Mouse (Mus musculus) urinary bladder, postnatal 25 days (tissue): ENCODE measurements around the gene Mxi1.

ENCODE experiments used
- DNase-seq: peaks from one replicate; pipeline ENCODE4 v3.0.0; 2022; ENCODE audit warnings: low spot score

The Mxi1 gene

DNA sequence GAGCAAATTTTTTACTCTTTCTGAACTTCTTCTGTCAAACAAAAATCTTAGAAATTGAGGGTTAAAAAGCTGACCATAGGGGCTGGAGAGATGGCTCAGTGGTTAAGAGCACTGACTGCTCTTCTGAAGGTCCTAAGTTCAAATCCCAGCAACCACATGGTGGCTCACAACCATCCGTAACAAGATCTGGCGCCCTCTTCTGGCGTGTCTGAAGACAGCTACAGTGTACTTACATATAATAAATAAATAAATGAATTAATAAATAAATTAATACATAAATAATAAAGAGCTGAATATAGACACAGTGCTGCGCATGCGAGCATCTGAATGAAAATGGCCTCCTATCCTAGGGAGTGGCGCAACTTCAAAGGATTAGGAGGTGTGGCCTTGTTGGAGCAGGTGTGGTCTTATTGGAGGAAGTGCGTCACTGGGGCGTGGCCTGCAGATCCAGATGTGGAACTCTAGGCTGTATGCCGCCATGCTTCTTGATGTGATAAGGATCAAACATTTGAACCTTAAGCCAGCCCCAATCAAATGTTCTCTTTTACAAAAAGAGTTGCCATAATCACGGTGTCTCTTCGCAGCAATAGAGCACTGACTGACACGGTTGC, 12.2 kb downstream of the Mxi1 start:
- DNase-seq, result no peak

GRCm38 (mm10) chr19:53324866-53325265, 14.5 kb downstream of the Mxi1 start:
- DNase-seq, result no peak

DNA sequence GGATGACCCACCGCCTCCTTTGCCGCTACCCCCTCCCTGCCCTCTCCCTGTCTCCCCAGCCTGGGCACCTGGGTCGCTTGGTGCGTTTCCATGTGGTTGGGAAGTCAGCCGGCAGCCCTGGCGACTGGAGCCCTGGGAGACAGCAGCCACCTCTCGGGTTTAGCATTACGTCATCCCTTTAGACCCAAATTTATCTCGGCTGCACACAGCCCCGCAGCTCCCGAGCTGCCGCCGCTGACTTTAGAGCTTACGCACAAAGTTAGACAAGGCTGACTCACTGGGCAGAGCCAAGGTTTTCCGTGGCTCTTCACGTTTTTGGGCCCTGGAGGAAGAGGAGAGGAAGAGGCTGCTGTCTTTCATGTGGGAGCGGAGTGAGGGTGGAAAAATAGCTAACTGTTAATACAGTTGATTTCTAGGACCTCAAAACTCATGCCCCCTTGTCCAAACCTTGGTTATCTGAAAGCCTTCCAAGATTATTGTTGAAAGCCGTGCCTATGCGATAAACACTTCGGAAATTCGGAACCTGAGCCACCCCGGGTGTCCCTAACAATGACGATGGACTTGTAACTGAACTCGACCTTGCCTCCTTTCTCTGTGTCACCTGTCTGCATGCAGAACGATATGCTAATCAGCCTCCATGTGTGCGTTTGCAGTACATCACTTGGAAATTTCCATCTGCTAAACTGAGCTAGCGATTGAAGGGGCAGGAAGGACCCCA, 15.4 kb downstream of the Mxi1 start:
- no peak for DNase-seq

DNA sequence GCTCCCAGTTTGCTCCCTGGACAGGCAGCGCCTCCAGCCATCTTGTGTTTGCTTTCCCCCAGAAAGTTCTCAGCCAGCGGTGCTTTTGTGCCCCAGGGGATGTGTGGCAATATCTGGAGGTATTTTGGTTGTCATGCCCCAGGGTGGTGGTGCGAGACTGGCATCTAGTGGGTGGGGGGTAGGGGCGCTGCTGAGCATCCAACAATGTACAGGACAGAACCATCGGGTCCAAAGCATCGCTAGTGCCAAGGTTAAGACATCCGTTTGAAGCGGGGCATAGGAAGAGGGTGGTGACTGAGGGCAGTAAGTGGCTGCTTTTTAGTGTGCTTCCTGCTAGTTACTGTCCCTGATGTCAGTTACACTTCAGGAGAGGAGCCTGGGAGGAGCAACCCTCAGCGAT, 17.8 kb downstream of the Mxi1 start:
- no peak for DNase-seq

DNA sequence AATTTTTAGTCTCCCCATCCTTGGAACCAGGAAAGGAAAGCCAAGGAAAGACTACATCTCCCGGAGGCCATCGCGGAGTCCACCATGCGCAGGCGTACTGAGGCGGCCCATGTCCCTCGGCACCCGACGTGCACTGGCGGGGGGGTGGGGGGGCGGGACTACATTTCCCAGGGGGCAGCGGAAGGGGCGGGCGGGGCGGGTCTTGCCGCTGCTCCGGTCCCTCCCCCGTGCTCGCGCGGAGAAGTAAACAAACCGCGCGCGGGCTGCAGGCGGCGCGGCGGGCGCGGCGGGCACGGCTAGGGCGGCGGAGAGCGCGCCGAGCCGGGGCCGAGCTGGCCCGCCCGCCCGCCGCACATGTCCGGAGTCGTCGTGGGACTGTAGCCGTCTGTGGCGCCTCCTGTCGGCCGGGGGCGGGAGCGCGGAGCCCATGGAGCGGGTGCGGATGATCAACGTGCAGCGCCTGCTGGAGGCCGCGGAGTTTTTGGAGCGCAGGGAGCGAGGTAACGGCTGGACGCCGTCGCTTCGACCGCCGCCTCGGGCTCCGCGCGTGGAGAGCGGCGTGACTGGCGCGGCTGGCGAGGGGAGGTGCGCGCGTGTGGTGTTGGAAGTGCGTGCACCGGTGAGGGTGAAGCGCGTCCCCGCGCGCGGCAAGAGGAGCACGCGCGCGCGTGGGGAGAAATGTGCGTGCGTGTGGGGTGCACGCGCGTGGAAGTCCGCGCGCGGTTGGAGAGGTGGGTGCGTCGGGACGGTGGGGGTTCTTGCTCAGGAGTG, 19.1 kb downstream of the Mxi1 start:
- DNase-seq, result peak; percentile 89

DNA sequence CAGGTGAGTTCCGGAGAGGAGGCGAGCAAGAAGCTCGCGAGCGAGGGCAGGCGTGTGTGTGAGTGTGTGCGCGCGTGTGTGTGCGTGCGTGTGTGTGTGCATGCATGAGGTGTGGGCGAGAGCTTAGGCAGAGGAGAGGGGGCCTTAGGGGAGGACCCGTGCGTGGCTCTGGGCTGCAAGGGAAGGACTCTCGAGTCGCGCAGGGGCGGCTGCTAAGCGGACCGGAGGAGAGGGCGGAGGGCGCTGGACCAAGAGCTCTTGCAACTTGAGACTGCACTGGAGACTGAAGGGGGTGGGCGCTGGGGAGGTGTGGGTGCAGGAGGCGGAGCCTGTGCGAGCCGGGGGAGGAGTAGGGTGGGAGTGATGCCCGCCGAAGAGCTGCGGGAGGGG, 19.7 kb downstream of the Mxi1 start:
- DNase-seq, result no peak

DNA sequence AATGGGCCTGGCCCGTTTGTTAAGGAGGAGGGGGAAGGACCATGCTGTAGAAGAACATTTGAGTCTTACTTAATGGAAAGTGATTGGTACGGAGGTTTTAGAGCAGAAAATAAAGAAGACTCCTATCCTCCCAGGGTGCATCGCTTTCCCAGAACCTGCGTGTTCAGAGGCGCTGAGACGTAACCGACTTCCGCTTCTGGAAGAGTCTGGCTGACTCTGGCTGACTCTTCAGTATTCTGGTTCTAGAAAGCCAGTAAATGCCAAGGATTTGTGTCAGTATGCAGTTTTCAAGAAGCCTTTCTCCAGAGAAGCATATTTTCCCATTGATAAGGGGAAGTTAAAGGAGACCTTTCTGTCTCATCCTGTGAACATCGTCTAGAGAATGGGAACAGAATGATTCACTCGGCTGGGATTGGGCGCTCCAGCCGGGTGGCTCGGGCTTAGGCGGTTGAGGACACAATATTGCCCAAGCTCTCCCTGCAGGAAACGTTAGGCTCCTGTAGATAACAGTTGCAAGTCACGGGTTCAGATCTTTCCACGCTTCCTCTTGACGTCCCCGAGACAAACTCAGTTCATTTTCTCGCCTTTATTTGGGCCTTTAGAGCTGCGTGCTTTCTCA, 21.7 kb downstream of the Mxi1 start:
- DNase-seq, result no peak

DNA sequence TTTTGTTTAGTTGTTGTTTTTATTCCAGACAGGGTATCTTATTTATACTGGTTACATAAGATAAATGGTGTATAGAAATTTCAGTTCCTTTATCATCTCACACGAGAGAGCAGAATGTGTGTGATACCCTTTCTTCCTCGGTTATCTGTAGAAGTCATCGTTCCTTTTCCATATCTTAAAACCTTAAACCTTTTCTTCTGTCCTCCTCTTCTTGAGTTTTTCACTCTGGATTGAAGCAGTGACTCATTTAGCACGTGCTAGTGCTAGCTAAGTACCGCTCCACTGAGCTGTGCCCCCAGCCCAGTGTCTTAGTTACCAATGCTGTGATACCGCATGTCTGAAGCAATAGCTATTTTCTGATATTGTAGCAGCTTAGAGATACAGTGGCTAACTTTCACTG, 23.4 kb downstream of the Mxi1 start:
- no peak for DNase-seq

DNA sequence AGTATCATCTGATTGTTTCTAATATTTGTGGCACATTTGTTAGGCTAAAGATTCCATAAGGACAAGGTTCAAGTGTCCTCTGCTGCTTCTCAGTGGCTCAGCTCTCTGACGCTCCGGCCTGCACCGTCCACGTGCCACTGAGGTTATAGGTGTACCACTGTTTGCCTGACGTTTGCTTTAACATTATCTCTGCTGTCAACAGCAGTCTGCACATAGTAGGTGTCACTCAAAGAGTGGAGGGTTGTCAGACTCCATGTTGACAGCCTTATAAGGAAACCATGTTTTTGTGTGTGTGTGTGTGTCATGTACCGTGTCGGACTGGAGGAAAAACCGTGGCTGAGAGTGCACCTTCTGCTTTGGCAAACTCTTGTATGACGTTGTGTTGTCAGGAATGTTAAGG, 24.9 kb downstream of the Mxi1 start:
- no peak for DNase-seq

DNA sequence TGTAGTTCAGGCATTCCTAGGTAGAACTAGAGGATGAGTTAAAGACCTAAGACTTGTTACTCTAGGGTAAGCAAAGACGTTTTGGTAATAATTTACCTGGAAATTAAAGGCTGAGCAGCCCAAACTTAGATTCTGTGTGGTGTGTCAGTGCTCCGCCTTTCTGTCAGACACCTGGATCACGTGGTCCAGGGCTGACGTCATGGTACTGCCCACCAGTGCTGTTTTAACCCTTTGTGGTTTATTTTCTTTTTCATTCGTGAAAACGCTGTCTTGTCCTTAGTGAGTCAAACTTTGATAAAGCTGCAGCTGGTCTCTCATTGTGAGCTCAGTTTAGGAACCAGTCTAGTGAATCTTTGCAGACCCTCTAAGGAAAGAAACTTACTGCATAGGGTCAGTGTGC, 30.1 kb downstream of the Mxi1 start:
- DNase-seq, result no peak

GRCm38 (mm10) chr19:53343174-53343881, 33.0 kb downstream of the Mxi1 start:
- no peak for DNase-seq

DNA sequence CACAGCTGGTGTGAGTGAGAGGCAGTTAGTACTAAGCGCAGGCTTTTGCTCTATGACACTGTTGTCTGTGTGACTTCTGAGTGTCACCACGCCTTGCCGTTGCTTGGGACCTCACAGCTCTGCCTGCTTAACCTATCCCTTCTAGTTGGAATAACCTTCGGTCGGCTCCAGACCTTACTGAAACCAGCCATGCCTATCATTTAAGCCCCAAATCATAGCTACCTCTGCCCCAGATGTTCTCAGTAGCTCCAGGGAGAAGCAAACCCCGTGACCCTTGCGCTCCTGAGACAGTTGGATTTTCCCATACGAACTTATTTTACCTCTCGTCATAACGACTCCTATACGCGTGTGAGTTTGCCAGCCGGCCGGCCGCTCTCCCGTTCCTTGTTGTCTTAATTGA, 33.7 kb downstream of the Mxi1 start:
- no peak for DNase-seq

DNA sequence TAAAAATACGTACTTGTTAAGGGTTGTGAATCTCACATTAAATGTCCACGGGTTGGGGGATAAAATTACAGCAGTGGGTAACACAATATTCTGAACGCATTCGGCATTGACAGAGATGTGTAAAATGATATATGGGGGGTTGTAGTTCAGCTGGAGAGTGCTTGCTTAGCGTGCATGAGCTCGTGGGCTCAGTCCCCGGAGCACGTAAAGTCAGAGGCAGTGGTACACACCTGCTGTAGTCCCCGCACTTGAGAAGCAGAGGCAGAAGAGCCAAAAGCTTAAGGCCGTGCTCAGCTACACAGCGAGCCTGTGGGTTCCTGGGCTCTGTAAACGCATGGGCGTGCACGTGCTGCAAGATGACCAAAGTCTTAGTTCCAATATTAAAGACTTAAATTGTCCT, 35.4 kb downstream of the Mxi1 start:
- DNase-seq, result no peak

GRCm38 (mm10) chr19:53353864-53354263, 43.5 kb downstream of the Mxi1 start:
- no peak for DNase-seq

DNA sequence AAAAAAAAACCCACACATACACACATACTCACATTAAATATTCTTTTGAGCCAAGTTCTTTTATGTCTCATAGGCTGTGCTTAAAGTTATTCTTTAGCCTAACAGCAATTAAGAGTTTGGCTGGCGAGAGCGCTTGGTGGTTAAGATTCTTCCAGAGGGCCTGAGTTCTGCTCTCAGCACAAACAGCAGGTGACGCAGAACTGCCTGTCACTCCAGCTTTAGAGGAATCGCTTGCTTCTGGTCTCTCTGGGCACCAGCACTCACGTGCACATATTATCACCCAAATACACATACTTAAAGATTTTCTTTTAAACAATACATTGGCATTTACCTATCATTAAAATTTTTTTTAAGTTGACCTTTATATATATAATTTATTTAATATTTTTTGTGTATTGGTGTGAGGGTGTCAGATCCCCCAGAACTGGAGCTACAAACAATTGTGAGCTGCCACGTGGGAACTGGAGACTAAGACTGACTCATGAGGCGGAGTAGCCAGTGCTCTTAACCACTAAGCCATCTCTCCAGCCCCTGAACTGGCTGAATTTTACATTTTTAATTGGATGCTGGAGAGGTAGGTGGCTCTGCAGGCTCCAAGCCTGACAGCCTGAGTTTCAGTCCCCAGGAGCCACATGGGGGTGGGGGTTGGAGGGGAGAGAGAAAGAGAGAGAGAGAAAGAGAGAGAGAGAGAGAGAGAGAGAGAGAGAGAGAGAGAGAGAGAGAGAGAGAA, 44.1 kb downstream of the Mxi1 start:
- DNase-seq, result no peak

DNA sequence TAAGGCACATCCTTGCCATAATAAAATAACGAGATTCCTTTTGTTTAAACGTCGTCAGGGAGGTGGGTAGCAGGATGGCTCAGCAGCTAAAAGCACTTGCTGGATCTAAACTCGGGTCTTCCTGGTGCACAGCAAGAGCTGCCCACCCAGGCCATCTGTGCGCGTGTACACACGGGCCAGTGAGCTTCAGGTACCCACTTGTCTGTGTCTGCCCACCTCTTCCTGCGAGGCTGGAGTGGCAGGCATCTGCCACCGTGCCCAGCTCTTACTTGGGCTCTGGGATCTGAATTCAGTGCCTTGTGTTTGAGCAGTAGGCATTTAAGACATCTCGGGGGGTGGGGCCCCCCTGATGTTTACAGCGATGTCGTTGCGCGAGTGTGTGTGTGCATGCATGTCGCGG, 44.7 kb downstream of the Mxi1 start:
- no peak for DNase-seq

GRCm38 (mm10) chr19:53359160-53360033, 49.1 kb downstream of the Mxi1 start:
- DNase-seq, result no peak

DNA sequence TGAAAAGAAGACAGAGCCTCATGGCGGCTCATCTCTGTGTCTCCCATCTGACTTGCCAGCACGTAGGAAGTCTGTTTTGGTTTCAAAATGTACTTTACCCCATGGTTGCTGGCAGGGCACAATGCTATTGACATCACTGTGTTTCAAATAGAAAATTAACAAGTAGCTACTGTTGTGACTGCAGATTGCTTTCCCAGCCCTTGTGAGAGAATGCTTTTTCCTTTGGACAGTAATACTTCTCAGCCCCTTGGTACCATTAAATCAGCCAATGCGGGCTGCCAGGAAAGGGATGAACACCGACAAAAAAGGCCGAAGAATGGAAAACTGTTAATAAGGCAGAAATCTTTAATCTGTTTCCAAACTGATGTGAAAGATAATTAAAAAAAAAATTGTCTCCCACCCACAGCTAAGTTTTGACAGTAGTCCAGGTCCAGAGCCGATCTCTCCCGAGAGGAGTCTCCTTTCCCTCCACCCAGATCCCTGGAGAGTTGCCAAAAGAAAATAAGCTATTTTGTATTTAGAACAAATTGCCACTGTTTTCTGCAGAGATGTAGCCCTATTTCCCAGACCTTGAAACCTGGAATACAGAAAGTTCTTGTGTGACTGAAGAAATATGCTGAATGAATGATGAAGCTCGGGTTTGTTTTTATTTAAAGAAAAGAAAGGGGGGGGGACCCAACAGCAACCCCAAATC, 50.1 kb downstream of the Mxi1 start:
- no peak for DNase-seq

GRCm38 (mm10) chr19:53362967-53363366, 52.6 kb downstream of the Mxi1 start:
- no peak for DNase-seq

GRCm38 (mm10) chr19:53364551-53364950, 54.2 kb downstream of the Mxi1 start:
- DNase-seq, result no peak
